Mouse (Mus musculus) G1E (cell line): ENCODE results near the gene Prkcq.

Experiments used
- CTCF ChIP-seq: IDR thresholded peaks from 2 replicates; pipeline ENCODE4 v1.5.1; 2012; ENCODE audit warnings: low read depth, low read length, inconsistent platforms, mixed read lengths
- GATA2 ChIP-seq: IDR thresholded peaks from 2 replicates; pipeline ENCODE4 v1.6.1; 2012; ENCODE audit warnings: low read depth, low read length, inconsistent platforms, borderline replicate concordance

GRCm38 (mm10) chr2:11159641-11160040, 12.3 kb upstream of the Prkcq start:
- no peak for TF ChIP-seq GATA2
- TF ChIP-seq CTCF, result no peak
